Mouse (Mus musculus) WW6 (cell line): ENCODE results near the gene Ccdc77.
A peak's percentile ranks its signal among the peaks of the same experiment; 100 is the strongest.

Experiments
- DNase-seq: peaks from one replicate; pipeline ENCODE4 v3.0.0-alpha.2; 2013; ENCODE audit warnings: low read depth, low spot score

Gene Ccdc77

GRCm38 (mm10) chr6:120363688-120364522 is at the start of gene Ccdc77, which contains the start of gene Kdm5a:
TSS of gene Ccdc77 (minus strand) at chr6:120364374.
TSS of gene Kdm5a (plus strand) at chr6:120364124.
- DNase-seq: peak; percentile 94

- DNase-seq: no peak
These were observed 39.8 kb upstream of the Ccdc77 start for GRCm38 (mm10) chr6:120403936-120404335.

- DNase-seq: no peak
These were observed 31.6 kb upstream of the Ccdc77 start for GRCm38 (mm10) chr6:120395622-120396345.

- no peak for DNase-seq
These were observed 28.6 kb upstream of the Ccdc77 start for GRCm38 (mm10) chr6:120392811-120393210.

GRCm38 (mm10) chr6:120390054-120390453 is 25.9 kb upstream of the Ccdc77 start:
- DNase-seq: no peak

GRCm38 (mm10) chr6:120376736-120377135 is 12.6 kb upstream of the Ccdc77 start:
- DNase-seq: no peak

GRCm38 (mm10) chr6:120365051-120365450 is 877 bp upstream of the Ccdc77 start:
- no peak for DNase-seq

- no peak for DNase-seq
These were observed 340 bp upstream of the Ccdc77 start for GRCm38 (mm10) chr6:120364523-120364905.

GRCm38 (mm10) chr6:120362774-120363687 is 1.1 kb downstream of the Ccdc77 start:
- no peak for DNase-seq

GRCm38 (mm10) chr6:120362124-120362523 is 2.0 kb downstream of the Ccdc77 start:
- no peak for DNase-seq

GRCm38 (mm10) chr6:120356951-120357945 is 6.9 kb downstream of the Ccdc77 start:
- peak; percentile 94 for DNase-seq

GRCm38 (mm10) chr6:120356478-120356877 is 7.7 kb downstream of the Ccdc77 start:
- DNase-seq: no peak

GRCm38 (mm10) chr6:120349018-120349417 is 15.2 kb downstream of the Ccdc77 start:
- DNase-seq: no peak

- no peak for DNase-seq
These were observed 20.2 kb downstream of the Ccdc77 start for GRCm38 (mm10) chr6:120343992-120344391.

- DNase-seq: no peak
These were observed 31.8 kb downstream of the Ccdc77 start for GRCm38 (mm10) chr6:120332351-120332750.

- peak; percentile 84 for DNase-seq
These were observed 39.8 kb downstream of the Ccdc77 start for GRCm38 (mm10) chr6:120324295-120324927.

- DNase-seq: no peak
These were observed 43.8 kb downstream of the Ccdc77 start for GRCm38 (mm10) chr6:120320369-120320768.

- DNase-seq: no peak
These were observed 45.0 kb downstream of the Ccdc77 start for GRCm38 (mm10) chr6:120319129-120319528.

- DNase-seq: no peak
These were observed 45.8 kb downstream of the Ccdc77 start for GRCm38 (mm10) chr6:120318303-120318940.
